Mouse (Mus musculus) 416B (cell line): ENCODE data around the gene Rel.

ENCODE experiments used
- DNase-seq: peaks from one replicate; pipeline ENCODE4 v3.0.0; 2011; ENCODE audit warnings: low read depth

The Rel gene

DNA sequence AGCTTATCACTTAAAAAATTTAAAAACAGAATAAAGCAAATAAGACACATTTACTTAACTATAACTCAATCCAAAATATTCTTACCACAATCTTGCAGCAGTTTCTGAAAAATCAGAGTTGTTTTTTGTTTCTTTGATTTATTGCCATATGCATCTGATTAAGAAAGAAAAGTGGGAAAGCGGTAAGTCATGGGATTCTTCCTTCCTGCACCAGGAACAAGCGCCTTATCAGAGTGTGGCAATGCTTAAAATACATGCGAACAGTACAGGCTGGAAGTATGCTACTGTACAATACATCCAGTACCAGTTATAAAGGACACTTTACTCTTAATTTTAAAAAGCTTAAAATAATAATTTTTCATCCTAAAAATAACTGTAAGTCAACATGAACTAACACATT, 26.4 kb downstream of the Rel start:
- no peak for DNase-seq

DNA sequence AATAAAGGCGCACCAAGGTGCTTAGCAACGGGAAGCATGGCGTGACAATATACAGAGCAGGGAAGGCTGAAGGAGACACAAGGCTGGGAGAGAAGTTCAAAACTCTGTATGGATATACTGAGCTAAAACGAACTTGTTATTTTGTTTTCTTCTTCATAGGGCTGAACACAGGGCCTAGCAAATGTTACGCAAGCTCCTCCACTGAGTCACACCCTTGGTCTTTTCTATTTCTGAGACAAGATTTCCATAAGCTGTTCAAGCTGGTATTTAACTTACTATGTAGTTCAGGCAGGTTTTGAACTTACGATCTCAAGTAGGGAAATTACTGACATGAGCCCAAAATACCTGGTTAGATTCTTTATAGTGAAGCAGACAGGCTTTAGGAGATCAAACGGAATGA, 29.4 kb downstream of the Rel start:
- peak; percentile 63 for DNase-seq

- DNase-seq: no peak
Measured at GRCm38 (mm10) chr11:23740895-23741294, 29.9 kb downstream of the Rel start.

DNA sequence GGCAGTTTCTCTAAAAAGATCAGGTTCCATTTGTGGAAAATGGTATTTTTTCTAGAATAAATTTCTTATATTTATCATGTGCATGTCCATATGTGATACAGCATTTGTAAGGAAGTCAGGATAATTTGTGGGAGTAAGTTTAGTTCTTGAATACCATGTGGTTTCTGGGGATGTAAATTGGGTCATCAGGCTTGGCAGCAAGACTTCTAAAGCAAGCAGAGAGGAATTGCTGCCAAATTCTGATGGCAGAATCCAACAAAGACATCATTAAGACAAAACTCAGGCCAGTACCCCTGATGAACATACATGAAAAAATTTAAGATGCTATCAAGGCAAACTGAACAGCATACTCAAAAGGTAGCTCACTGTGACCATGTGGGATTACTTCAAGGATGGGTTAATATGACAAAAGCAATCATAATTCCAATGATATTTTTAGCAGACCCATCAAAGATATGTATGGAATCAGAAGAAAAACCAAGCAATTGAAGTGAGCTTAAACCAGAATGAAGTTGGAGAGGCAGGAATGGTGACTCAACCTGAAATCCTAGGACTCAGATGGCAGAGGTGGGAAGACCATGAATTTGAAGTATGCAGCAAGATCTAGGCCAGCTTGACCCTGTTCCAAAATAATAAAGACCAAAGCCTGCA, 34.8 kb downstream of the Rel start:
- no peak for DNase-seq

DNA sequence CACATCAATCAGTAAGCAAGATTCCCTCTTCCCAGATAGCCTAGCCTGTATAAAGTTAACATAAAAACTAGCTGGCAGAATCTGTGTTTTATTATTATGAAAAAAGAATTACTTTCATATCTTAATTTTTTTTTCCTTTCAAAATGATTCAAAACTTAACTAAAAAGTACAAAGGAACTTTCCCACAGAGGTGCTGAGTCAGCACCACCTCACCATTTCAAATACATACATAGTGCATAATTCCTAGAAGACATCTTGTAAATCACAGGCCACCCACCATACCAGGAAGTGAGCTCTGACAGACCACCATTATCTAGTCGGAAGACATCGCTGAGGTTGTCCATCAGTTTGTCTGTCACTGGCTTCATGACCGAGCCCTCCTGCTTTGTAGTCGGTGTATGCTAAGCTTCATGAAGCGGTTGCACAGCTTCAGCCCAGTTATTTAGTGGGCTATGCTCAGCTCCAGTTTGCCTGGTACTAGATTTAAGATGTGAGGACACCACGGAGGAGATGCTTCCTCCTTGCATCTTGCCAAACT, 36.0 kb downstream of the Rel start:
- no peak for DNase-seq

DNA sequence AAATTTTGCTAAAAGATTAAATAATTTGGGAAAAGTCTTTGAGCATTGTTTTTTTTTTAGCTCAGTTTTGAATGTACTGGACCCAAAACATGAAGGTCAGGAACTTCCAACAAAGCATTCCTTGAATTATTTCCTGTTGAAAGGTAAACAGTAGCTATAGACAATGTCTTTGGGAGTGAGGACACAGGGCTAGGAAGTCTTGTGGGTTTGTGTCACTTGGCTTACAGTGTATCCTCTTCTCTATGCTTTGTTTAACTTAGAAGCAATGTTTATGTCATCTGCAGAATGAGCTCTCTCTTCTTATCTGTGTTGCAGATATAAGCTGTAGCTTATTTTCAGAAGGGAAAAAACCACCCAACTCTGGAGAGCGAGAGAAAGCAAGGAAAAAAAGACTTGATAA, 37.9 kb downstream of the Rel start:
- DNase-seq: no peak

DNA sequence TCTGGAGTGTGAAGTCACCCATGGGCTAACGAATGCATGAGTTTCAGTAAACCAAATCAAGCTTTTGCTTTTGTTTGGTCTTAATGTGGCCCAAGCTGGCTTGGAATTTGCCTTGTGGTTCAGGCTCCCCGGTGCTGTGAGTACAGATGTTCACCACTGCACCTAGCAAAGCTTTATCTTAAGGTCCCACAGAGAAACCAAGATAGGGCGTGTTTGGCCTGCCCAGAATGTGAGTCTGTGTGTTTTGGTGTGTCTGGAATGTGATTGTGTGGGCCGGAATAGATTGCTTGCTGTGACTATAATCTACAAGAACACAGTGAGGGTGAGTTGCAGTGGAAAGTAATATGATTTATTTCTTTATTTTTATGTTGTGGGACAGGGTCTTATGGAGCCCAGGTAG, 40.6 kb downstream of the Rel start:
- no peak for DNase-seq

GRCm38 (mm10) chr11:23728186-23728585, 42.6 kb downstream of the Rel start:
- no peak for DNase-seq

DNA sequence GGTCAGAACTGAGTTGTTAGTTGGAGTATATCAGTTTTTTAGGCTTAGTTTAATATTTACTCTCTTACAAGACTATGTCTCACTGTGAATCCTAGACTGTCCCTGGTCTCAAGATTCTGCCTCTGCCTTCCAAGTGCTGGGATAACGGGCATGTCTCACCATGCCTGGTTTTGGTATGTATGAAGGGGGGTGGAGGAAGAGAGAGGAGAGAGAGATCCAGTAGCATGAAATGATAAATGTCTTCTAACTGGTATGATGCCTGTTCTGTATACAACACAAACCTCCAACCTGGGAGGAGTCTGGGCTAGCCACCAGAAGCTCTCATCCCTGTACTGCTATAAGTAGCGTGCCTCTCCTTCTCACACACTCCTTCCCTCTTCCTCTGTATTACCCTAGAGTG, 44.3 kb downstream of the Rel start:
- no peak for DNase-seq

DNA sequence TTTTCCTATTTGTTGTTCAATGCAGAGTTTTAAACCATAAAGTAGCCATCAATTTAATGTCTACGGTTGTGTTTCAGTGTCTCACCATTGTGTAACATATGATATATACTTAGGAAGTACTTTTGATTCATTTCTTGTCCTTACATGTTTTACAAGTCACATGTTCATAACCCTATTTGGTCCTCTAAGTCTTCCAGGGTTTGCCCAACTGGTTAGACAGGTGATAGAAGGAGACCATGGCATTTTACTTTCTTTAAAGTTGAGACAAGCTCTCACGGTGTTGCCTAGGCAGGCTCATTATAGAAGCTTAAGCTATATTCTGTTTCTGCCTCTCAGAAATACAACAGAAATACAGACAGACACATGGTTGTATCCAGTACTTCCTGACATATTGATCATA, 44.9 kb downstream of the Rel start:
- DNase-seq: no peak

GRCm38 (mm10) chr11:23722326-23722725, 48.4 kb downstream of the Rel start:
- no peak for DNase-seq

- no peak for DNase-seq
Measured at GRCm38 (mm10) chr11:23719825-23720224, 50.9 kb downstream of the Rel start.

DNA sequence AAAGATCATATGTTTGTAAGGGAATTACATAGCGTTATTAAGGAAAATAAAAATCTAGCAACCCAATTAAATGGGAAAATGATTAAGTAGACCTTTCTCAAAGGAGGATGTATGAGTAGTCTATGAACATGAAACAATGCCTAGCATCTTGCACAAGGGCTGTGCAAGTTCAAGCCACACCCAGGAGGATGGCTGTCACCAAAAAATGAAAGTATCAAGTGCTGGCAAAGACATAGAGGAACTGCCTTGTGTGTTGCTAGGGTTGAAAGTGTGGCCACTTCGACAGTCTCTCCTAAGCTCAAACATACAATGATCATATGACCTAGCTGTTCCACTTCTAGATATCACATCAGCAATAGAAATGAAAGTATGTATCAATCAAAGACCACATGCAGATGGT, 51.9 kb downstream of the Rel start:
- no peak for DNase-seq

DNA sequence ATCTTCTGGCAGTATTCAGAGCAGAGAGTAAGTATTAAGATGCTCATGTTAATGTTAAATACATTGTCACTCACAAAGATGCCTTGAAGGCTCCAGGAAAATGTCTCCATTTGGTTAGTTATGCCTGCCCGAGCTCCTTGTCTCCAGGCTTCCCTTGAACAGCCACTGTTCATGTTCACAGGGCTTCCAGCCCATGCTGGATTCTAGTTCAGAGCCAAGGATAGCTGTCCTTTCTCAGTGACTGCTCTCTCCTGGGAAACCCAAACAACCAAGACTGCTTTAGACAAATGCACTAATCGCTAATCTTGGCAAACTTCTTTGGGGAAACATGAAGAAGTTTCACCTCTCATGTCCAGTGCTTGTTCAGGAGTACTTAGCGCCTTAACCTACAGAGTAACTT, 58.5 kb downstream of the Rel start:
- DNase-seq: no peak

- DNase-seq: no peak
Measured at GRCm38 (mm10) chr11:23704604-23705294, 66.0 kb downstream of the Rel start.

GRCm38 (mm10) chr11:23701831-23702230, 68.9 kb downstream of the Rel start:
- DNase-seq: no peak

- peak; percentile 23 for DNase-seq
Measured at GRCm38 (mm10) chr11:23699414-23700095, 71.2 kb downstream of the Rel start.

DNA sequence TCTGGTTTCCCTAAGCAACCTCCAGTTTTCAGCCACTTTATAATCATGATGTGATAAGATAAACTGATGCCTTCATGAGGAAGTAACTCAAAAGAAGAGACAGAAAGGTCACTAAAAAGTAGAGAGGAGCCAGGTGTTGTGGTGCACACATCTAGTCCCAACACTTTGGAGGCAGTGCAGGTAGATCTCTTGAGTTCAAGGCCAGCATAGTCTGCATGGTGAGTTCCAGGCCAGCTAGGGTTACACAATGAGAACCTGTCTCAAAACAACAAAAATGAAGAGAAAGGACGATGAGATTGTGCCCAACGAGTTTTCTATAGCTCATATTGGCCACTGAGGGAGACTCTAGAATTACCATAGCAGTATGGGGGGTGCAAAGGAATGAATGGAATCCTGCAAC, 72.2 kb downstream of the Rel start:
- no peak for DNase-seq

DNA sequence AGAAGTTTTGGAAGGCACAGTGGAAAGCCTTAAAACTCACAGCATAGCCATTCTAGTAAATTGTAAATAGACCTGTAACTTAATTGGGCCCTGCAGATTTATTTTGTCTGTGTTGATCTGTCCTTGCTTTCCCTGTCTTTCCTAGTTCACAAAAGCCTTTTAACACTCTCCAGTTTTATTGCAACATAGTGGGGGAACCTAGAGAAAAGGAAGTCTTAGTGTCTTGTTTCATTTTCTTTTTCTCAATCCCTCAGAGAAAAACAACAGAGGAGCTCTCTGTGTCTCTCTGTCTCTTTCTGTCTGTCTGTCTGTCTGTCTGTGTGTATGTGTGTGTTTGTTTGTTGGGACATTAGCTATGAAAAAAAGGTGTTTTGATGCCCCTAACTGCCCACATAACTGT, 74.9 kb downstream of the Rel start:
- peak; percentile 44 for DNase-seq

- DNase-seq: no peak
Measured at GRCm38 (mm10) chr11:23693286-23693685, 77.5 kb downstream of the Rel start.

DNA sequence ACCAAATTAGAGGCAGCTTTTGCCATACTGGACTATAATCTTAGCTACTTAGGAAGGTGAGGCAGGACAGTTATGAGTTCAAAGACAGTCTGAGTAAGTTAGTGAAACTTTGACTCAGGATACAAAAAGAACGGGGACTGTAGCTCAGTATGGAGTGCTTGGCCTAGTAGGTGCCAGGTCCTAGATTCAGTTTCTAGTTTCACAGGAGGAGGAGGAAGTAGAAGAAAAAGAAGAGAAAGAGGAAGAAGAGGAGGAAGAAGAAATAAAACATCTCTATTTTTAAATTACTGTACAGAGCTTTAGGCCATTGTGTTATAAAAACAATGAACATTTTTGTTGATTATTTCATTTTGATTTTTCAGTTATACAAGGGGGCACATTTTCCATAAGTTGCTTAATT, 82.7 kb downstream of the Rel start:
- DNase-seq: no peak
